Mouse (Mus musculus) adrenal gland, postnatal 14 days (tissue): ENCODE measurements around the gene Fbxl17. TPM values are rescaled to one million over a fixed set of nuclear protein-coding genes. Genes with fewer than 3 reads are reported as not detected.
A peak's percentile ranks its signal among the peaks of the same experiment; 100 is the strongest.

ENCODE experiments used
- DNase-seq: peaks from one replicate; pipeline ENCODE4 v3.0.0; 2021; ENCODE audit warnings: mixed read lengths
- total RNA-seq: library from RNA; stranded (reverse); gene quantifications from 2 replicates; pipeline ENCODE4 v1.2.3, GENCODE M21; 2021

The Fbxl17 gene
- total RNA-seq, 1 experiment from 2014 or later, result 30.8 TPM

DNA sequence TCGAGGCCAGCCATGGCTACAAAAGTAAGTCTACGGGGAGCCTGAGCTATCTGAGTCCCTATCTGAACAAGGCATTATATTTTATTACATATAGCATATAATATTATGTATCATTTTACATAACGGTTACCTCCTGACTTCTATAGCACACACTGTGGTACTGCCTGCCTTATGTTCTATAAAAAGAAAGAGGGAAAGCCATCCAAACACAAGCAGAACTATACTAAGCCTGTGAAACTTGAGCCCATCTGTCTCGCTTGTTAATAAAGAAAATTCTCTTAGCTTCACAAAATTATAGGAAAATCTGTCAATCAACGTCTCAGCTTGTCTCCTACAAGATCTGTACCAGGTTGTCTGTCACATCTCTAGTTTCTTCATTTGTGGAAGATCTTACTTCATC is 173.6 kb downstream of the Fbxl17 start:
- DNase-seq, result no peak

DNA sequence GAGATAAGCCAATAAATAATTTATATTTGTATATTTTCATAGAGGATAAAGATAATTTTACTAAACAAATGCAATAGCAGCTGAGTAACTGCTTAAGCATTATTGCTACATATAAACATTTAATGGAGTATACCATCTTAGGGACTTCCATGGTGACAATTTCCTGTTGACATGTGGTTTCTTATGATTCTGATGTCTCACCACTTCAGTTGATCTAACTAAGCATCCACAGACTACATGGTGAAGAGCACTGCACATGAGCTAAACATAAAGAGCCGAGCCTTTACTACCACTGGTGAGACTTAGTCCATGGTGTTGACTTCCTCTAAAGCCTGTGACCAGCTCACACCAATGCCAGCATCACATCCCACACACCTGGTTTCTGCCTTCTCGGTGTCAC is 175.1 kb downstream of the Fbxl17 start:
- DNase-seq, result no peak

DNA sequence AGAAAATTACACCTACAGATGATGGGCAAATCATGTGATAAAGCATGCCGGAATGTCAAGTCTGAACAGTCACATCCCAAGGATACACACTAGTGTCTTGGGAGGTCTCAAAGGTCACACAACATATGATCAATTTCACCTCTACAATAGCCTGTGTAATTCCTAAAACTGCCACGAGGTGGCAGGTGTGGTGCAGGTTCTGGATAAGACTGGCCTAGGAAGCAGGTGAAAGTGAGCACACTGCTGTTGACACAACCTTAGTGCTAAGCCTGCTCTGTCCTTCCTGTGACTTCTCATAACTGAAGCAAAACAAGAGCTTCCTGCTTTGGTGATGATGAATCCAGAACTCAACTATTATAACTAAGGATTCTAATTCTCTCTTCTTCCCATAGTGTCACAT is 175.8 kb downstream of the Fbxl17 start:
- peak; percentile 77 for DNase-seq

DNA sequence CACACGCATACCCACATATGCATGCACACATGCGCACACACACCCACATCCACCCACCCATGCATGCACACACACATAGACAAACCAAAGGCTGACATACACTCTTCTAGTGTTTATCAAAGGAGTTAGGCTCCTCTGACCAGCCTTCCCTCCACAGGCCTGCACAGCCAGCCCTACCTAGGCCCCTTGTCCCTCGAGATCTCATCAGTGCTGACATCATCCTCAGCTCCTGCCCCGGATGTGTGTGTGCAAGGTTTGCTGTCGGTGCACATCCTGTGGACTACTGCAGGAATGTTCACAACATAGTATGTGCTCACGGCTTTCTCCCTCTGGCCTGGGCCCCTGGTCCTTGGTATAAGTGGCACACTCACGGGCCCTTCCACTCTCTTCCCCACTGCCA is 177.0 kb downstream of the Fbxl17 start:
- DNase-seq, result no peak

DNA sequence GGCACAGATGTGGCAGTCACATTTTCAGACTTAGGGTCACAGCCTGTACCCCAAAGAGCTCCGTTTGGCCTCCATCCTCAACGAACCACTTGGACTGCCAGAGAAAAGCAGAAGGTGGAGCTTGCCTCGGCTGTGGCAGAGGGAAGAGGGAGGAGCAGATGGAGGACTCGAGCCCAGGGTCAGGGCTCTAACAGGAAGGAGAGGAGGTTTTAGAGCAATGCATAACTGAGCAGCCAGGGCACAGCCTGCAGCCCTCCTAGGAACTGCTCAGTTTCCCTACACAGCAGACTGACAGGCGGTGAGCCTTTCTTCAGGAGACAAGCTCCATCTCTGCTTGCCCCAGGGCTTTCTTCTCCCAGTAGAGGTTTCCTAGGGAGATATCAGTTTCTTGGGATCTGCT is 178.5 kb downstream of the Fbxl17 start:
- DNase-seq, result no peak

DNA sequence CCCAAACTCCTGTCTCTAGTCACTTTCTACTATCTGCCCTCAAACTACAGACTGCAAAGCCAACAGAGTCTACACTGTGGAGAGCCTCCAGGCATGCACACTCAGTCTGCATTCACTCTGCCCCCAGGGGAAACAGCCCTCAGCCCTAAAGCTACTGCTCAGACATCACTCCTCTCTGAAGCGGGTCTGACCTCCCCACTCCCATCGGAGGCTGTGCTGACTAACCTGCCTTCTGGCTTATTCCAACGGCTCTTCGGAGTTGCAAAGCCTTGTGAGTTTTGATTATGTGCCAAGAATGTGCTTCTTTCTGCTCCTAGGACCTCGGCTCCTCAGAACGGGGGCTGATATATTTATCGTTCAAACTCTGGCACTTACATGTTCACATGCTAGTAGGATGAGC is 182.3 kb downstream of the Fbxl17 start:
- DNase-seq, result peak; percentile 38

DNA sequence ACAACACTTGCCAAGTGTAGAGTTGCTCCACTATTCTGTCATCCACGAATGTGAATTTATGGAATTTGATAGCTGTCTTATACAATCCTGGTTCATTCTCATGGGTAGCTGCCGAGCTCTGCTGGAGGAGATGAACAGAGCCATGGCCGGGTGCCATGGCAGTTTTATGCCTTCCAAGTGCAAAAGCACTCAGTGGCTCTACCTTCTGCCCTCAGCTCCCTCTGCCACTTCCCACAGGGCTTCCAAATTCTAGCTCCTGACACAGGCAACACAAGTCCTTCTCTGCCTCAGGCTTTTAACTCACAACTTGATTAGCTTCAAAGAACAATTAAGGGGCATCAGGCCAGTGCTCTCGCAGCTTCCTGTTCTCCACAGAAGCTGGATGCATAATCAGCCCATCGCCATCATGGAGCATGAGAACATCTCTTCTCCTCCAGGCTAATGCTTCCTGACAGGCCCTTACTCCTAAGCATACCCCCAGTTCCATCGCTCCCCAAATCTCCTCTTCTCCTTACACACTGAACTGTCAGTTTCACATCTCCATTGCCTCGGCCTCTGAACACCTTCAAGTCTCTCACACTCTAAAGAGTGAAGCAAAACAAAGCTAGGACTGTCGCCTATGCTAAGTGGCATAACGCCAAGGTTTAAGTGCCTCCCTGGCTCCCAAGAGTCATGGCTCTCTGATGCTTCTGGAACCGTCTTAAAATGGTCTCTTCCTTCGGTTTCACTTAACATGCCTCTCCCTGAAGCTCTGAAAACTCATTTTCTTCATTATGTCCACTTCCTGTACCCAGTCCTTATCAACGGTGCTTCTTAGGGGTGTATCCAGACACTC is 184.0 kb downstream of the Fbxl17 start:
- DNase-seq, result no peak

DNA sequence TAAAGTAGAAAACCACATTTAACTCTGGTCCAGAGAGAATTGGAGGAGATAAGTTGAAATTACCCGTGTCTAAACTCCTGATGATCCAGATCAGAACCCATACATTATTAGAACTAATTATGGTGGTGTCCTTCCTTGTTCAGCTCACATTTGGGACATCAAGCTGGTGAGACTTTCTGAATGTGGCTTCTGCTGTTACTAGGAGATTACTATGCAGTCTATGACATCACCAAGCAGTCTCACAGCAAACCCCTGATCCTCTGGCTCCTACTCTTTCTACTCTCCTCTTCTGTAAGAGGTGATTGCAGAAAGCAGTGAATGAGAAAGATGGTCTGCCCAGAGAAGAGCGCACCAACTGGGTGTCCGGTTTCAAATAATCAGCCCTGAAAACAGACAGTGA is 187.0 kb downstream of the Fbxl17 start:
- no peak for DNase-seq

DNA sequence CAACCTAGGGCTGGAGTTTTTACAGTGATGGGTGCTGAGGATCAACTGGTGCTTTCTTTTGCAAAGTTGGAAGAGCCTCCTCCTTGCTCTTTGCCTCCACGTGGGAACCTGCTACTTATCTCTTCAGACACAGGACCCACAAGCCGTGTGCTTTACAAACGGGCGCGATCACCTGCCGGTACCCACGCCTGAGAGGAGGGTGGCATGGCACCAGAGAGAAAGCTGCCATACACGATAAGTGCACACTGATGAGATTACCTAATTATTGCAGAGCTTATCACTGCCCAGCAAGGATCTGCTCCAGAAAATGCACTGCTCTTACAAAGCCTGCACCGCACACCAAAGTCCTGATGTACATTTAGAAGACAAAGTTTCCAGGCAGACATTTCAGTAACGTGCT is 187.5 kb downstream of the Fbxl17 start:
- no peak for DNase-seq

DNA sequence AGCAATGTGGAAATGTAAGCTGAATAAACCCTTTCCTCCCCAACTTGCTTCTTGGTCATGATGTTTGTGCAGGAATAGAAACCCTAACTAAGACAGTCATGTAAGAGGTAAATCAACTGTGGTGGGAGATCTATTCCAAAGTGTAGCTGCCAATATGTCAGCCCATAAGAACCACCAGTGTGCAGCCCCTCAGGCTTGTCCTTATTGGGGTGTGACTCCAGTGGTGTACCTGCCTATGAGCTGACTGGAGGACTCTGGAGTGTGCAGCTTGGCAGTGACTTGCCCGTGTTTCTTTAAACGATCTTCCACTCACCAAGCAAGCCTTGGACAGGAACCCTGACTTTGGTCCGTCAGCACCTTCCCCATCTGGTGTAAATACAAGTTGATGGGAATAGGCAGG is 188.2 kb downstream of the Fbxl17 start:
- no peak for DNase-seq

DNA sequence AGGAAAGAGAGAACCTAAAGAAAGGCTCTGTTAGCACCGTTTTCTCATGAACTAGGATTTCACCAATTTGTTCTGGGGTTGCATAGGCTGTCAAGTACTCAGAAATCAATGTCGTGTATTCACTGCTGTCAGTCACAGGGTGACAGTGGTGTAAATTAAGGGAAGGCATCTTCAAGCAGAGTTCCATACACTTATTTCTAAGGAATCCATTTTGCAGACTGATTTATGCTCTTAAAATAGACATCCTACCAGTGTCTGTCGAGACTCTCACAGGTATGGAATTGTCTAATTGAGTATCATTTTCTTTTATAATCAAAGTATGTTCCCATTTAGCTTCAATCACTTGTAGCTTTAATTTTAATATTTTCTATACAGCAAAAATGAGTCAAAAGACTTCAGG is 189.8 kb downstream of the Fbxl17 start:
- no peak for DNase-seq

DNA sequence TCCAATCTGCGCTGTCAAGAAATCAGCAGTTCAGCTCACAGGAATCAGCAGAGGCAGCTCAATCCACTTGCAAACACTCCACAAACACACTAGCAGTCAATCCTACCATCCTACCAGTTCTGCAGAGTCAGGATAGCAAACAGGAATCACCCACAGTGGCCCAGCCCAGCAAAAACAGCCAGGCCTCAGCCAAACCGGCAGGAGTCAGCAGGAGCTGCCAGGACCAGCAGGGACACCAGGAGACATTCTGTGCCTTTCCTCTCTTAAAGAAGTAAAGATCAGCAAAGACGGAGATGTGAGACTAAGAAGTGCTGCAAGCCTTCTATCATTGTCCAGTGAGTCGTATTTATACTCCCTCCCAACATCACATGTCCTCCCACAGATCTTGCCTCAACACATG is 196.0 kb downstream of the Fbxl17 start:
- no peak for DNase-seq

DNA sequence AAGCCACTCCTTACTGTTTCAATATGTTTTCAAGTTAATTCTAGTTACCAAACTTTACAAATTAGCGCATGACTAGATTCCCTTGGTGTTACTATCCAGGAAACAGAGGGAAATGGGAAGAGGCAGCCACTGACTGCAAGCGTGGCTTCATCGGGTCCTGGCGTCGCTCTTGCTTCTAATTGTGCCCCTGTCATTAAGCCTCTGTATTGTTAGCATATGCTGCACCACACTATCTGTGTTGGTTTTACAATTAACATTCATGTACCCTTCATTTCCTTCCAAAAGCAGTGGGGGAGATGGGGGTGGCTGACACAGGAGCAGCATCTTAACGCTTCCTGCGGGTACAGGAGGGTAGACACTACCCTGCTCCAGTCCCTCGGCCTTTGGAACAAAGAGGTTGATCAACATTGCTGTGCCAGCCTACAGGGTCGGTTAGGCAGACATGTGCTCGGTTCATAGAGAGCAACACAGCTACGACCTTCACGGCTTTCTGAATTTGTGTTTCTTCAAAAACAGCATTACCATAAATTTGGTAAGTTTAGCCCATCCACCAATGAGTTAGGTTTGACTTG is 197.9 kb downstream of the Fbxl17 start:
- DNase-seq, result no peak

DNA sequence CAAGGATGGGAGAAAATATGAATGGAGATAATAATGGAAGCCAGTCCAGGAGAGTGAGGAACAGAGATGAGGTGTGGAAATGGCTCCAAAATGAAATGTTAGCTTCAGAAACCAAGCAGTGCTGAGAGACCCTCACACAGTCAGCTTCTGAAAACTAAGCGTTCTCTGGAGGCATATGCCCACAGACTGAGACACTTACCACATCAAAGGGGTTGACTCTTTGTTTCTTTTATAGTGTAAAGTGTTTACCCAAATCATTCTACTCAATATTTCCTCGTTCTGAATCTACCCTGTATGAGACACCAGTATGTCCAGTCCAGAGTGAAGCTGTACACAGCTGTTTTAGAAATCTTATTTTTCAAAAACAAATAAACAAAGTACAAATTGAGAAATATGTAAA is 204.3 kb downstream of the Fbxl17 start:
- DNase-seq, result no peak

DNA sequence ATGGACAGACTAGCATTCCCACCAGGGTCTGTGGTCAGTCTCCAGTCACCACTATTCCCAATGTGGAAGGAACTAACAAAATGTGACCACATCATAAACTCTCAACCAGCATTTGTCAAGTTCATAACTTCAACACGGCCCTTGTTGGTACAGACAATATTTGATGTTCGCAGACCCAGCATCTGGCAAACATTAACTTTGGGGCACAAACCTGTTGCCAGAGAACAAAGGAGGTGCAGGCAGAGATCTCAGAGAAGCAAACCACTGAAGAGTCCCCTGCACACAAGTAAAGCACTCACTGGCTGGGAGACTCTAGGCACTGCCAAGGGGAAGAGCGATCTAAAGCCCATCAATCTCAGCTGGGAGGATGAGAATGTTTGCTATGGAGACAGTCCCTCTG is 204.9 kb downstream of the Fbxl17 start:
- no peak for DNase-seq

DNA sequence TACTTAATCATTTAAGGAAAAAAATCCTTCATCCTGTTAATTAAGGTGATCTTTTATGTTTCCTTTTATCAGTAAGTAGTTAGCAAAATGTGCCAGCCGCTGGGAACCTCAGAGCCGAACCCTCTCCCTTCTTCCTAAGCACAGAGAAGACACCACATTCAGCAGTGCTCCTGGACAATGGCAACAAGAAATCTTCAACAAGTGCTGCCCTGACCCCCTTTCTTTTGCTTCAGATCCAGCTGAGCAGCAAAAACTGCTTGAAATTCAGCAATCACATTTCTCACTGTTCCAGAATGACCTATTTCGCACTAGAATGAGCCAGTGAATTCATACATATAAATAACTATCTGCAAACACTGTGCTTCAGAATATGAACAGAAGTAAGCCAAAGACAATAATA is 205.8 kb downstream of the Fbxl17 start:
- no peak for DNase-seq

DNA sequence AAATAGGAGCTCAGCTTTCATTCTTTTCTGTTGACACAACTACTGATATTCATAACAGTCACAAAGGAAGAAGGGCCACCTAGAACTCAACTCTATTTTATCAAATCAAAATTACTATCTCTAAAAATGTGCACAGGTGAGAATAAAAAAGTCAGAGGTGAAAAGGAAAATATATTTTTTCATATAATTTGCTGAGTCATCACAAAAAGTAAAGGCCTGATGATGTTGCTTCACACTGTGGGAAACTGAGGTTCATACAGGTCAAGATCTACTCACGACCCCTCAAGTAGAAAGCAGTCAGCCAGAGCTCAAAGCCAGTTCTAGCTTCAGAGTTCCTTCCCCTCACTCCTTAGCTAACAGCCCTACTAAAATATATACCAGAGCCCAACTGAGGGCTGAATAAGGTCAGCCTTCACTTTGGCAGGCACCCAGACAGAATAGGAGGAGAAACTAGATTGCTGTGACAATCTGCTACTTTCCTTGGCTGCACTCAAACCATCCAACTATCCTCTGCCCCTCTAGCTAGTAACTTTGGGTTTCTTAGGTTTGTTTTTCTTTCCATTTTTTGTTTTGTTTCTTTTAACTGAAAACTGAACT is 210.4 kb downstream of the Fbxl17 start:
- peak; percentile 12 for DNase-seq

DNA sequence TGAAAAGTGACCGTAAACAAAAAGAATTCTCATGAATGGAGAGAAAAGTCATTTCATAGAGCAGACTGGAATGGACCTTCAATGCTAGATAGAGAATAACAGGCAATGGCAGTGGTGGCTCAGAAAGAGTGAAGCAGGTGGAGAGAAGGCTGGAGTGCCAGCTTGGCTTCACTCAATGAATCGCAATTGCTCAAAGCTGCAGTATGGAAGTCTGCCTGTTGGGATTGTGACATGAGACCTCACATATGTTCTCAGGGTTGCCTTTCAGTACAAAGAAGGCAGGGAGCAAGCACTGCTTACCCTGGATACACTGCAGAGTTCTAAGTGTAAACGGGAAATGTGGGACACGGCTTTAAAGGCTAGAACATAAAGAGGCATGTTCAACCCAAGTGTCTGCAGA is 211.0 kb downstream of the Fbxl17 start:
- no peak for DNase-seq

DNA sequence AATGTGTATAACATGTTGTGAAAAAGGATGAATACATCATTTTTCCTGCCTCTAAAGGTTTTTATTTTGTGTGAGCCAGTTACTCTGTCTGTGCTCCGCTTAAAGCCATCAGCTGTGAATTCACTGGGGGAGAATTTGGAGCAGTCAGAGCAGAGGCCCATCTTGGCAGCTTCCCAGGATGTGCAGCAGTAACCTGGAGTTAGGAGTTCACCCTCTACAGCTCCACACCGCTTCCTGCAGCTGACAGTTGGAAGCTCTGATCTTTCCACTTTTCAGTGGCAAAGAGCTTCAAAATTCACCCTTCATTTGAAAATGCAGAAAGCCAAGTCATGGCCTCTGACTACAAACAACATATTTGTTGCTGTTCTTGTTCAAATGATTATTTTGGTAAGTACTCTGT is 212.4 kb downstream of the Fbxl17 start:
- DNase-seq, result peak; percentile 57

DNA sequence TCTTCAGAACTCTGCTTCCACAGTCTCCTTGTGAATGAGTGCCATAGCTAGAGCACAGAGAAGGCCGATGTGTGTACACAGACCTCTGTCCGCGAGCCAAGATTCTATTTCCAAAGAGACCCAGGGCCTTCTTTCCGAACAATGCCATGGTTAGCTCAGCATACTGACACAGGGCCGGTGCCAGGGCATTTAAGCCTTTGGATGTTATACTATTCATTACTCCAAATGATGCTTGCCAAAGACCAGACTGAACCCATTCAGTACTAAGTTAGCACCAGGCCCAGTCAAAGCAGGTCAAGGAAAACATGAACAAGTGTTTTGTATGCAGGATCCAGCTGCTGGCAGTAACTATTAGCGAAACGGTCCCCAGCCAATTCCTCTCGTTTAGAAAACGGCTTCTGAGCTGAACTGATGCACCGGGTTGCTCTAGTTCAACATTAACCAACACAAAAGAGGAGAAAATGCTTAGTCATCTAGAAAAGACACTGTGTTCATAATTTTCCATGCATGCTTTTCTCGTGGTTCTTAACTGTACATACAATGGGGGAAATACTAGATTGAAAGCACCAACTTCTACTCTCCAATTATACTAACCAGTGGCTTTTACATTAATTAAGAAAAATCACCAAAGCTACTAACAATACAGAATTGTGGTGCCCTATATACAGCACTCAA is 214.4 kb downstream of the Fbxl17 start:
- DNase-seq, result peak; percentile 52

DNA sequence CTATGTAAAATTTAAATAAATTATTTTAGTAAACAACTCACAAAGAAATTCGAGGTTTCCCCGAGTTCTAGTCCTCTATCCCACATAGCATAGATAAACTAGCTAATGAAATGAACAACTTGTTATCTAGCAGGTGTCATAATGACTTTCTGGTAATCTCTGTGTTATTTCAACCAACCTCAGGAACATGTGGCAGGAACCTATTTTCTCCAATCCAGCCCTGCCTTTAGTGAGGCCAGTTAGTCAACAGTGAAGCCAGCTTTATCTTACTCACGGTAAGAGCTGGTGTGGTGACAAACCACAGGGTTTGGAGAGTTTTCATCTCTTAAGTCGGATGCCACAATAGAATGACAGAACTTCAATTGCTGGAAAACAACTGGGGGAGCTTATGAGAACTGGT is 215.7 kb downstream of the Fbxl17 start:
- DNase-seq, result no peak

DNA sequence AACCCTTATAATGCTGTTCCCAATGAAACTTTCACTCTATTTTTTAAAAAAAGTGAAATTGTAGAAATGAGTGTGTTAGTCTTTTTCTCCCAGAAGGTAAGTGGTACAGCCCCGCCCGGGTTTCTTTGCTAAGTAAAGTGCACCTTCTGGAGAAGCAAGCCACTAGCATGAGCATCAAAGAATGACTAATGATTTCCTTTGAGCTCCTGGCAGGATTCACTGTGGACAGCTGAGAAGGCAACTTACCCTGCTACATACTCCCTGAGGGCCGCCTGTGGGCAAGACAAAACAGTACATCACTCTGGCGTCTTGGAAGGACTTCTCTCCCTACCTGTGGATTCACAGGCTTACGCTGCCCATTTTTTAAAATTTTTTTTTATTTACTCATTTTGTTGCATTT is 217.8 kb downstream of the Fbxl17 start:
- no peak for DNase-seq

DNA sequence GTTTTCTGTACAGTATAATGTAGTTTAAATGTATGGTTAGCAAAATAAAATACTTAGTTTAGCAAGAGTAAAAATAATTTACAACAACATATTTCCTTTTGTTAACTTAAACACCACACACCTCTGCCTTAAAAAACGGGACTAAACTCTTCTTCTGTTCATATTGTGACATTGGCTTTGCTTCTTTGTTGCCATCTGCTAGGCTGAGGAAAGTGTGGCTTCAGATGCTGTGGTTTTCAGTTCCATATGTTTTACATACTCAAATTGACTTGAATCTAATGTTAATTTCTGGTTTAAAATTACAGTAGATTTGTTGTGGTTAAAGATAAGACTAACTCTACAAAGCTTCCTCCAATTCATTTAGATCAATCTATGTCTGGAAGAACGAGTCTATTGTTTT is 218.8 kb downstream of the Fbxl17 start:
- no peak for DNase-seq
